Mouse (Mus musculus): ENCODE measurements around the gene Tmprss13.
A peak's percentile ranks its signal among the peaks of the same experiment; 100 is the strongest.

The Tmprss13 gene

DNA sequence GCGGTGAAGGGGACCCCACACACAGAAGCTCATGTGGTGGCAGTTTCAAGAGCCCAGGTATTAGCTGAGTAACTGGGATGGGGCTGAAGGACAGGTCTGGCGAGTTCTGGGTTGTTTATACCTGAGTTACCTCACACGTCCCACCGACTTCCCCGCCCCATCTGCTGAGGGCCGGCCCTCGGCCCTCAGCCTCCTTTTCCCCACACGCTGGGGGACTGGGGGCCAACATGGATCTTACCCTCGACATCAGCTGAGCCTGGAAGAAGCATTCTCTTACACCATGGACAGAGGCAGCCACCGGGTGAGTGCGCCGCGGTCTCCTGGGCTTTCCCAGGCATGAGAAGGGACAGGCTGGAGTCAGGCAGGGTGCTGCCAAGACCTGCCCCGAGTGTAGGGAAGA lies at the start of gene Tmprss13:
TSS of gene Tmprss13 (plus strand) at position 246 of the 400 bp plus-strand sequence.
- DNase-seq (ENCODE audit: low spot score): no peak

DNA sequence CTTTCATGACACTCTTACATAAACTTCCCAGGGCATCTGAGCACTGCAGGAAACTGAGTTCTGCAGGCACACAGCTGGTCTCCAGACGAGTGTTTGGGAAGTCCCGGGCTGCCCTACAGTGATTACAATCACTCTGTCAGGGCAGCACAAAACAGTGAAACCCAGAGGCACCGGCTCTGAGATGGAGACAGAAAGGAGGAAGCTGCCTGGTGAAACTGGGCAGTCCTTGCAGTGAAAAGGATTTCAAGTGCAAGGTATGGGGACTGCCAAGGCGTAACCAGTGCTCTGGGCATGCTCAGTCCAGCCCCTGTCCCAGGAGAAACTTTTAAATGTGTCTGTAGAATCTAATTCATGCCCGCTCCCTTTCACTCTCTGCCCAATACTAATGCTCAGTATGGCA lies 46.7 kb upstream of the Tmprss13 start:
- DNase-seq (ENCODE audit: low spot score): no peak

DNA sequence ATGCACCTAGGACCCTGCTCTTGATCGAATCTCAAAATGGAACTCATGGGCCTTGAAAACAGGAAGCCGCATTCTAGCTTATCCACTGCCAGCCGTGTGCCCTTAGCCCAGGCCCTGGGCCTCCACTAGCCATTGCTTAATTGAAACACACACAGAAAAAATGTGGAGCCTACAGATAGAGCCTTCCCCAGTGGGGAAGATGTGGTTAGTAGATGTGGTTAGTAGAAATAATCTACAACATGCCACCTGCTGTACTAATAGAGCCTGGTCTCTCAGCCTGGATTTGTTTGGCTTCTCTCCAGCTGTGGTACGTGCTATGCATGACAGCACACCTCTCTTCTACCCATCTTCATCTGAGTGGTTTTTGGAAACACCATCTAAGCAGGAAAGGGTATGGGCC lies 44.7 kb upstream of the Tmprss13 start:
- no peak for DNase-seq (ENCODE audit: low spot score)

DNA sequence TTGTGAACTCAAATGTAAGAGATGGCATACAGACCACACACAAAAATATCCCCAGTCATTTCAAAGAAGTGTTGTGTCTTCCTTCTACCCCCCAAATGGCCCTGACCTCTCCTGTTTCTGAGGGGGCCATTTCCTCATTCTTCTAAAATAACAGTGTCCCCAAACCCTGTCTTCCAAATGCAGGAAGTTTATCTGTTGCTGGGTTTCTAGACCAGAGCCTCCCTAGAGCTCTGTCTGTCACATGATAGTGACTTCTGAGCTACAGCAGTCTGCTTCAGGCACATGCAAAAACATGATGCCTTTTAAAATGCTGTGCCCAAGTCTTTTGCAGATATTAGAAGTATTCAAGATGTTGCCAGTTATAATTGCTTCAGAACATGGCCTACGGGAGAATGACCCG lies 44.3 kb upstream of the Tmprss13 start:
- DNase-seq (ENCODE audit: low spot score): no peak

DNA sequence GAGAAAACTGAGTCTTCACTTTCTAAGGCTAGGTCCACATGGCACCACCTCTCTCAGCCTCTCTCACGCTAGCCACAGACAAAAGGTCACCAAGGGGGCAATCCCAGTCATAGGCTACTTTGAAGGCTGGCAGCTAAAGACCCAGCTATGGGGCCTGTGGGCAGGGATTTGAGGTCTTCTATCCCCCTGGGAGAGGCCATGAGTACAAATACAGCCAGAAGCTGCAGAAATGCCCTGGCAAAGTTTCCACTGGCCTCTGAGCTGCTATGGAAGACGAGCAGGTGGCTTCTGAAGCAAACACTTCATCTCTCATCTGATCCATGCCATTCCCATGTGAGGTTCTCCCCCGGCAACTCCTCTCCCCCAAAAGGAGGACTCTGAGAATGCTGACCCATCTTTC lies 38.8 kb upstream of the Tmprss13 start:
- DNase-seq (ENCODE audit: low spot score): no peak

DNA sequence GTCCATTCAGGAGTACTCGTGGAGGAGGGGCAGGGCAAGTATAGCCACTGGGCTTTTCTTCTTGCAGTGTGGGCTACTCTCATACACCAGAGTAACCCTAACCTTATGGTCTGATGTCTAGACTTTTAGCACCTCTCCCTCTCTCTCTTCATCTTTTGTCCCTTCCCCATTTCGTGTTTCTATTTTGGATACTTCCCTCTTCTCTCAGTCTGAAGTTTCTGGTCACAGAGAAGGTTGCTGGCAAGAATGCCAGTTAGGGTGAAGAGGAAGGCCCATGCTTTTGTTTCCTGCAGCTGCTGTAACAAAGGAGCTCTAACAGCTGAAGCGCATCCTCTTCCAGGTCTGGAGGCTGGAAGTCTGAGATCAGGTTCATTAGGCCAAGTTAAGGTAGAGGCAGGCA lies 38.0 kb upstream of the Tmprss13 start:
- DNase-seq (ENCODE audit: low spot score): no peak

DNA sequence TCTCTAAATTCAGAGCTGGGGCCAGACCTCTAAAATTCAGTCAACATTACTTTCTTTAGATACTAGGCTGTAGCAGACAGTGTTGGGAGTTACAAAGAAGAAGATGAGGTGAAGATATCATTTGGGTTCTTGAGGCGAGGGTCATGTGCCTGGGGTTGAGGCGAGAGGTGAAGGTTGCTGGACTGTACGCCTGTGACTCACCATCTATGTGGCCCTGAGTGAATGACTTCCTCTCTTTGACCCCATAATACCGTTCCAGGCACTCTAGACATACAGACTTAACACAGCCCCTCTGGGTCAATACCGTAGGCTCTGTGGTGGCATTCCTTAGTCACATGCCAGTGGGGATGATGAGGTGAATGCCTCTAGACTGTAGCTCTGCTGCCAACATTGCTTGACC lies 36.4 kb upstream of the Tmprss13 start:
- no peak for DNase-seq (ENCODE audit: low spot score)

DNA sequence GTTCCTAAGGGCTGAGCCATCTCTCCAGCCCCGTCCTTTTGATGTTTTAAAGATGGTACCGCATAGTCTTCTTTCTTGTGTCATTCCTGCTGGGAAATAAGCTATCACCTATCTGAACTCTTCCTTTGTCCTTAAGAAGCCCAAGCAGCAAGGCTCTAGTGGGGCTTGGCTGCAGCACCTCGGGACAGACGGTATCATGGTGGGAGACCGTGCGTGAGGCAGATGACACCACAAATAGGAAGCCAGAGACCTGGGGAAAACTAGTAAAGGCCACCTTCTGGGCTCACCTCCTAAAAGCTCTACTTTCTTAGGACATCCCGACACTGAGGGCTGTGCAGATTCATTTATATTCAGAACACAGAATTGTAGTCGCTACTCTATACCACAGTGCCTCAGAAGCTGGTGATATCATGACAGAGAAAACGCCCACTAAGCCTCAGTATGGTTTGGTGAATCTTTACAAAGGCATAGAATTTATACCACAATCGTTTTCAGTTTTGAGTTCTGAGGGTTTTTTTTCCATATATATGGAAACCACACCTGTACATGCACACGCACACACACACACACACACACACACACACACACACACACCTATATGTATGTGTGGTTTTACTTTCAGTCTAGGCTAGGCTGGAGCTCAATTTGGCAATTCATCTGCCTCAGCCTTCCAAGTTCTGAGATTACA lies 27.3 kb upstream of the Tmprss13 start:
- no peak for DNase-seq (ENCODE audit: low spot score)

DNA sequence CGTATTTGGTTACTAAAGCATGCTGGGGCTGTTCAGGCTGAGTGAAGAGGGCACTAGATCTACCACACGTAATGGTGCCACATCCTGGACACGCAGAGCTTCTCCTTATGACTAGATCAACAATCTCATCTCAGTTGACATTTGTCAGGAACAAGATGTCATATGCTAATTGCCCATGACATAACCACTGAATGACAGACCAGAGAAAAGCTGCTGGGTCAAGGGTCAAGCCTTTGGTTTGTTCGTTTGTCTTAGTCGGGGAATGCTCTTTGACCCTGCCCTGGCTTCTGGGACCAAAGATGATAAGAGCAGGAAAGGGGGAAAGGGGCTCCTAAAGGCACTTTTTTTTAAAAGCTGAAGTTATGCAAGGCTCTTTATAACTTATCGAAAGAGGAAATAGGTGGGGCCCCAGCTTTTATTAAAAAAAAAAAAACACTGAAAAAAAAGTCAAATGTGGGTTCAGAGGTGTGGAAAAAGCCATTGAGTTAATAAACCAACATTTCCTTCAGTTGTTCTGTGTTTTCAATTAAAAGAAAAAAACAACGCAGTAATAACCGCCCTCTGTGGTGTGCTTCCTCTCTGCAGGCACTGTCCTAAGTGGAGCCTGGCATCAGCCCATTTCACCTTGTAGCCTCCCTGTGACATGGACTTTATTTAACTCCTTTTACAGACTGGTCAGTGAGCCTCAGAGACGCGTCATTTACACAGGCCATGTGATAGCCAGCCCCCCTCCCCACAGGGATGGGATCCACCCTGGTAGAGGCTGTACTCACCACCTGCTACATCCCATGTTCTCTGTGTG lies 24.5 kb upstream of the Tmprss13 start:
- peak; percentile 52 for DNase-seq (ENCODE audit: low spot score)

DNA sequence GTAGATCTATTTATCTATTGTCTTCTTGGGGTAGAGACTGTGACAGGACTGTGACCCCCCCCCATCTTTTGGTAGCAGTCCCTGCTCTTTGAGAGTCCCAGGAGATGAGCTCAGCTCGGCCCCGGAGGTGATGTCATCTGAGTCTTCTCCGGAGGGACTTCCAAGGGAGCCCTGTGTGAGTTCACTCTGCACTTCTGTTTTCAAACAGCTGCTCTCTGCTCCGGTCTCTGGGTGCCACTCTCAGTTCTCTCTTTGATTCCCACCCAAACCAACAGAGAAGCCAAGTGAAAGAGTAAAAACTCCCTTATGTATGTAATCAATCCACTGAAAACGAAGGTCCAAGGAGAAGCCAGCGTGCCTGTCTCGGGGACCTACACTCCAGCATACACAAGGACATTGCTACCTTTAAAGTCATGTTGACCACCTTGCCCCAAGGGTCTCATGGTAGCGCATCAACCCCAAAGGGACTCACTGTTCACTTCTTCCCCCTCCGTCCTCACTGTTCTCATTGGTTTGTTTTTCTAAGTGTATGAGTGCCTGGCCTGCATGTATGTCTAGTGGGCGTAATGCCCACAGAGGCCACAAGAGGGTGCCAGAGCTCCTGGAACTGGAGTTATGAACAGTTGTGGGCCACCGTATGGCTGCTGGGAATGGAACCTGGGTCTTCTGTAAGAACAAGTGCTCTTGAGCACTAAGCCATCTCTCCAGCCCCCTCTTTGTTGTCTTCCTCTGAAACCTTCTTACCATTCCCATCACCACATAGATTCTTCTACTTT lies 19.5 kb upstream of the Tmprss13 start:
- DNase-seq (ENCODE audit: low spot score): peak; percentile 55

DNA sequence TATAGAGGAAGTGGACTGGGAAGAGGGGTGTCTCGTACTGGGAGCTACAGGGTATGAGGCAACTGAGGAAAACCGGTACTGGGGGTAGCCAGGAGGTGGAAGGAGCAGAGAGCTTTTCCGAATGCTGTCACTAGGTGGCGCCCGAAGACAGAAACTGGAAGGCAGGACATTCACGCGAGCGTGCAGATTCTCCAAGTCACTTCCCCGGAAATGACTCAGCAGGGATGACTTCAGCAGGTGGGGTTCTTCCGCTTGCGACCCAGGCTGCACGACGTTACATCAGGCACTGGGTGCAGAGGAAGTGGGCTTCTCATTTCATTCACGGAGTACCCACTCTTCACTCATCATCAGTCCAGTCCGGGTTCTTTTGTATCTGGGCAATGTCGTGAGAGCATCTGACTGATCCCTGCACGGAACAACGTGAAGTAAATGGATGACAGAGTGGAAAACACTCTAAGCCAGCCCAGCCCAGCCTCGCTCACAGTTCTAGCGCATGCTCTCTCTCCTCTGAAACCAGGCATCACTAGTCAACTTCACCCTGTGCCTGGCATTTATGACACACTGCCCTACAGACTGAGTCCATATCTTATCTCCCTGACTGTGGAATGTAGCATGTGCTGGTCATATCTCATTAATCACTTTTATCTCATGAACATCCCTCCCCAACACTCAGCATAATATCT lies 18.3 kb upstream of the Tmprss13 start:
- DNase-seq (ENCODE audit: low spot score): peak; percentile 94

DNA sequence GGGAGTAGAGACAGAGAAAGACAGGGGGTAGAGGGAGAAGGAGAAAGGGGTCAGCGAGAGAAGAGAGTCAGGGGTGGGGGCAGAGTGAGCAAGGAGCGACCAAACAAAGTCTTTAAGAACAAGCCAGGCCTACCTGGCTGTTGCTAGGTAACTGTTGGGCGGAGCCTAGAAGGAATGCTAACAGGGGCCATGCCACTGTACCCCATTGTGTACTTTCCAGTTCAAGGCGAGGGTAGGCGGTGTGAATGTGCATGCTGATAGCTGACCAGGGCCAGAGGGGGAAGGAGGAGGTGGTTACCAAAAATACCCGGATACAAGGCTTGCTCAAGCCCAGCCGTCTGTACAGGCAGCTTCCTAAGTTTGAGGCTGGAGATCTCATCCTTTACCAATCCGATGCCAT lies 17.1 kb upstream of the Tmprss13 start:
- DNase-seq (ENCODE audit: low spot score): no peak

DNA sequence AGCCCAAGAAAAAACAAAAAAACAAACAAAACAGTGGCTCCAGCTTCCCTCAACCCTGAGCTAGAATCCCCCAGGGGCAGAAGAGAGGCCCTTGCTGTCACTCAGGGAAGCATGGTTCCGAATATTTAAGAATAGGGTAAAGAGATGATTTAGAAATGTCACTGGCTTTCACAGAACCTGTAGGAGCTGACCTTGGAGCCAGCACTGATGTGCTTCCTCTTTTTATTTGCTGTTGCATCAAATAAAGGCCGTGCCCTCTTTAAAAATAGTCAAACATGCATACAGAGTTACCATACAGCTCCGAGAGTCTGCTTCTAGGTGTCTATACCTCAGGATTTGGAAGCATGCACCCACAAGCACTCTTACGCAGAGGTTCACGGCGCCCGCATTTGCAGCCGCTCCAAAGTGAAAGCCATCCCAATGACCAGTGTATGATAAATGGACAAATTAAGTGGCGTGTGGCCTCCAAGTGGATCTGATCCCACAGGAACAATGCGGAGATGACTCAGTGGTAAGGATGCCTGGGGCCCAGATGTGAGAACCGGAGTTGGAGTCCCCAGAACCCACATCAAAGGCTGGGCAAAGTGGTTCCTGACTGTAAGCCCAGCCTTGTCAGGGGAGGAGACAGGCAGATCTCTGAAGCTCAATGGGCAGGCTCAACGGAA lies 12.0 kb upstream of the Tmprss13 start:
- no peak for DNase-seq (ENCODE audit: low spot score)

DNA sequence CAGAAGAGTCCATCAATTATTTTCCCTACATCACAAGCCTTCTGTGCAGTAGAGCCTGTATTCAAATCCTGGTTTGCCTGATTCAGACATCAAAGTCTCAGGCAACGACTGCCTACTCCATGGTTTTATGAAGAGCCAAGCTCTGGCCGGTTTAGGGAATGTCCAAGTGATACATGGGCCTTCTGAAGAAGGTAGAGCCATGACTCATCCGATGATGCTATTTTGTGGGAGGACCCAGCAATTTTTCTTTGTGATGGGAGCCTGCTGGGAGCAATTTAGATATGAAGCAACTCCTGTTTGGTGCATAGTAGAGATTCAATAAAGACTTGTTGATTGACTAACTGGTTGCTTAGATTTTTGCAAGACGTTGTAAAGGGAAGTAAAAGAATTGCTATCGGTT lies 10.4 kb upstream of the Tmprss13 start:
- DNase-seq (ENCODE audit: low spot score): no peak

DNA sequence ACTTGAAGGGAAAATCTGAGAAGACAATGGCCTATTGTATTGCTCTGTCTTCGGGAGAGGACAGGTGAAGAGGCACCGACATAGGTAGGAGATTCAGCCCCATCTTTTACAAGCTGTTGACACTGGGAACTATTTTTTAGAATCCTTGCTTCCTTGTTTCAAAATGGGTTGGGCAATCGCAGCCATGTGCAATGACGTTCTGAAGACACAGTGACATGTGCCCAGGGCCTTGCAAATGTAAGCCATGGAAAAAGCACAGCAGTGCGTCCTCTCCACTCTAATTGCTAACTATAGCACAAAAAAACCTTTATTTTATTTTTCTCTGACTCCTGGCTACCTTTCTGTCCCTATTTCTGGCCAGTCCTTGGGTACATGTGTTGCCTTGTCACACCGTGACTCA lies 7.0 kb upstream of the Tmprss13 start:
- no peak for DNase-seq (ENCODE audit: low spot score)

DNA sequence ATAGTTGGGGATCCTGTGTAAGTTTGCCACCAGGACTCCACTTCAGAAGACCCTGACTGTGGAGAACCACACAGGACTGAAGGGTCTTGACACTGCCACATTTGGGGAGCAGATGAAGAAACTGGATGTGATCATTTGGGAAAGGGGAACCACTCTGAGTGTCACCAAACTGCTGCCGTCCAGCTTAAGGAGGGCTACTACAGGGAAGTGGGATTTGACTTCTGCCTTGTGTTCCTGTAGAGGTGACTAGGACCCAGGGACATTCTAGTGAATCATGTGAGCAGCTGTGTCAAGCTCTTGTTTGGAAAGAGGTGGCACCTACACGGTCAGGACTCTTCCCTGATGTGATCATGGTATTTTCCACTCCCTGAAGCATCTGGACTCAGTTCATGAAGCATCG lies 5.0 kb upstream of the Tmprss13 start:
- no peak for DNase-seq (ENCODE audit: low spot score)

DNA sequence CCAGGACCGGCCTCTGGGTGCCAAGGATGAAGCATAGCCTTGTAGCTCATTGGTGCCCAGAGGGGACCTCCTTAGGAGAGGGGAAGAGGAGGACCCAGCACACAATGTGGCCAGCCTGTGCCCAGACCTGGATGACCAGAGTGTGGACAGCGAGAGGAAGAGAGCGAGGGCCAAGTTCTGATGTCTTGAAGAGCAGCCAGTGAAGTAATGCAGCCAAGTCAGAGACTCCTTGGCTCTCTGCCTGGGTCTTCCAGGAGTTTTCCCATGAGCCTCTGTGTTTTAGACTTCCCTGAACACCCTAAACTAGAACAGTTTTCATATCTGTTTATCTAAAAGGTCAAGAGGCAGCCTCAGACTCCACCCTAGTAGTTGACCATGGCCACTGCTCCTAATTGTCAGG lies 1.3 kb upstream of the Tmprss13 start:
- DNase-seq (ENCODE audit: low spot score): no peak

DNA sequence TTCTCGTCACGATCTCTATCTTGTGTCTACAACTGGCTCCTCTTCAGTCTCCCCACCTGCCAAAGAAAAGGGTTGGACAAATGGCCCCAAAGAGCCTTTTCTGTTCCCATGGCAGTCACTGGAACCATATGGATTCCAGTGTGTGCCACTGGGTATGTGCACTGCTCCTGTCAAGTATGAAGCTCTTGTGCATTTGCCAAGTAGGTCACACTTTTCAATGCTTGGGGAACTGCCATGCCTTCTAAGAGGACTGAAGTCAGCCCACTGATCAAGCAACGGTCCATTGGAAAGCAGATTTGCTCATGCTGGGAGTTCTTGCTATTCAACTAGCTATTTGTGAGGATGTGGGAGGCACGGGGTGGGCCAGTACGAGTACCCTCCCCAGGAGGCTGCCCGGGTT lies 2.6 kb downstream of the Tmprss13 start:
- no peak for DNase-seq (ENCODE audit: low spot score)

DNA sequence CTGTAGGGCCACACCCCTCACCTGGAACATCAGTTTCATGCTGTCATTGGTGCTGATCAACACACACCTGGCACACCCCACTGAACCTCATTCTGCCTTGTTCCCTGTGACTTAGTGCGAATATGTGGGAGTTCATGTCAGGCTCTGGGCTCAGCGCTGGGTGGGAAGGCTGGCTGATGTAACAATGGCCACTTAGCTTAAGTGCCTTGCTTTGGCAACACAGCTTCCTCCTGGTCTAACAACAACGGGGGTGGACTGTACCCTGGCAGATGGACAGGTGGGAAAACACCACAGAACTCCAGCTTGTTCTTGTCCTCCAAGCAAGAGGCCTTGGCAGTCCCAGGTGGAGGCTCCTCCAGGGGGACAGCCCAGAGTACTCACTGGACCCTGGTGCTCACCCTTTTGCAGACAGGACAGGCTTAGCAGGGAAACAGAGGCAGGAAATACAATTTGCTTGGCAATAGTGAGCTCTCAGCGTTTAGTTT lies 3.1 kb downstream of the Tmprss13 start:
- no peak for DNase-seq (ENCODE audit: low spot score)

DNA sequence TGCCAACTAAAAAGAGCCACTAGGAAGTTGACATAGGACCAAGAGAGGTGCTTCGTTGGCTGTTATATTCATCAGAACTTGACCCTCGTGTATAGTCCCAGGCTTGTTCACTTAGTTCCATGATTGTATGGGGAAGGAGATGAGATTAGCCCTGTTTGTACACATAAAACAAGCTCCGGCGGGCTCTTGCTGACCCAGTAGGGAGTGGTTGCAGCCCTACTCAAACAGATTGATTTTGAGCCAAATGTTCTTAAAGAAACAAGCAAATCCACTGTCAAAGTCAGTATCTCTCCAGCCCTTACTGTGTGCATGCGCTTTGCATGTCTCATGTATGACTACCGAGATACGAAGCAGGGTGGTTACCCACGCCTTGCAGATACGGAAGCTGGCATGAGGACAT lies 7.5 kb downstream of the Tmprss13 start:
- no peak for DNase-seq (ENCODE audit: low spot score)

DNA sequence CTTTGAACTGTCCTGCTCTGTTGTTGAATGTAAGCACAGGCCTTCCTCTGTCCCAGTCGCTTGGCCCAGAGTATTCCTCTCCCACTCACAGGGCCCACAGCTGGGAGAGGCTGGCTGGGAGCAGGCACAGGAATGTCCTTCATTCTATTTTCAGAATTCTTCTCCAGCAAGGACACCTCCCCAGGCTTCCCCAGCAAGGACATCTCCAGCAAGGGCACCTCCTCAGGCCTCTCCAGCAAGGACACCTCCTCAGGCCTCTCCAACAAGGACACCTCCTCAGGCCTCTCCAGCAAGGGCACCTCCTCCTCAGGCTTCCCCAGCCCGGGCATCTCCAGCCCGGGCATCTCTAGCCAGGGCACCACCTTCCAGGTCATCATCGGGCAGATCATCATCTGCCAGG lies 9.4 kb downstream of the Tmprss13 start:
- no peak for DNase-seq (ENCODE audit: low spot score)

DNA sequence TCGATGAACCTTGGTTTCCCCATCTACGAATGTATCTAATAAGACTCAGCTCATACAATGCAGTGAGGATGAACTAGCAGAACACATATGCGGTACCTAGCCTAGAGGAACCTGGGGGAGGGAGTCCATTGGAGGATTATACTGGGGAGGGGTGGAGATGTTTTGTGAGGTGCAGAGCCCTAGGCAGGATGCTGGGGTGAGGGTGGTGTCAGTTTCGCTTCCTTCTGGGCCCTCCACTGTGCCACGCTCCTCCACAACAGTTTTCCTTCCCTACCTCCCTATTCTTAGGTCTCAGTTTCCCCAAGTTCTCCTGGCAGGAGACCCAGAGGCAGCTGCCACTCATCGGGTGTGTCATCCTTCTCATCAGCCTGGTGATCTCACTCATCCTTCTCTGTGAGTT lies 10.7 kb downstream of the Tmprss13 start:
- DNase-seq (ENCODE audit: low spot score): no peak

All from T-cell, adult 2 months (primary cell).